Mouse (Mus musculus) limb, embryonic 13.5 days (tissue): ENCODE results near the gene Gm43738. TPM values are rescaled to one million over a fixed set of nuclear protein-coding genes. Genes with fewer than 3 reads are reported as not detected.
A peak's percentile ranks its signal among the peaks of the same experiment; 100 is the strongest.

ENCODE experiments used
- ATAC-seq: fragments of 200-750 bp; cut with Nextera tagmentation; 2 replicates; pipeline ENCODE4 v1.8.0; 2017; ENCODE audit warnings: low read depth, moderate number of reproducible peaks, moderate TSS enrichment; ENCODE audit not compliant: low FRiP score
- H3K27ac ChIP-seq: fragments of 300-500 bp; sonication (generic); 2 replicates; pipeline ENCODE4 v1.5.1; 2015; ENCODE audit warnings: inconsistent platforms, mild to moderate bottlenecking, moderate library complexity
- H3K27me3 ChIP-seq: fragments of 300-500 bp; sonication (generic); 2 replicates; pipeline ENCODE4 v1.6.1; 2015; ENCODE audit warnings: mild to moderate bottlenecking, inconsistent platforms
- H3K36me3 ChIP-seq: fragments of 300-500 bp; sonication (generic); 2 replicates; pipeline ENCODE4 v1.6.1; 2015; ENCODE audit warnings: inconsistent platforms, mild to moderate bottlenecking, moderate library complexity
- H3K4me1 ChIP-seq: fragments of 300-500 bp; sonication (generic); 2 replicates; pipeline ENCODE4 v1.6.1; 2015; ENCODE audit warnings: inconsistent platforms
- H3K4me2 ChIP-seq: fragments of 300-500 bp; sonication (generic); replicated peaks from 2 replicates; pipeline ENCODE4 v1.6.1; 2015; ENCODE audit warnings: inconsistent platforms, mild to moderate bottlenecking, moderate library complexity
- H3K4me3 ChIP-seq: fragments of 300-500 bp; sonication (generic); 2 replicates; pipeline ENCODE4 v1.5.1; 2015; ENCODE audit warnings: moderate library complexity, mild to moderate bottlenecking, inconsistent platforms
- H3K9ac ChIP-seq: fragments of 300-500 bp; sonication (generic); 2 replicates; pipeline ENCODE4 v1.6.1; 2015; ENCODE audit warnings: mild to moderate bottlenecking, inconsistent platforms
- H3K9me3 ChIP-seq: fragments of 300-500 bp; sonication (generic); 2 replicates; pipeline ENCODE4 v1.6.1; 2016; ENCODE audit warnings: inconsistent platforms
- WGBS: fragments of 180-500 bp; shearing (Covaris S2); methylation state at CpG from one replicate; pipeline ENCODE4 v1.1.7; 2015; 5-methylcytosine and 5-hydroxymethylcytosine counted together
- polyA plus RNA-seq: library from polyadenylated mRNA; unstranded; fragments of >200 nt; fragmentation: Nextera tagmentation; extraction: Ambion mirVana; gene quantifications from 2 replicates; pipeline ENCODE4 v1.2.1, GENCODE M21; 2015

Gene Gm43738
- polyA plus RNA-seq, 1 experiment from 2014 or later: not detected

GRCm38 (mm10) chr3:89129908-89130307 lies 29.0 kb upstream of the Gm43738 start:
- 95% methylated on average over 3 of the region's 3 CpGs for WGBS

GRCm38 (mm10) chr3:89125981-89126380 lies 25.1 kb upstream of the Gm43738 start:
- no peak overlapping the region for H3K4me2 ChIP-seq
- no peak overlapping the region for H3K9ac ChIP-seq
- H3K36me3 ChIP-seq: no peaks in the 10 kb centered on the region
- 90% methylated on average over 3 of the region's 3 CpGs for WGBS
- no peaks in the 10 kb centered on the region for H3K27me3 ChIP-seq
- H3K4me3 ChIP-seq: no peak overlapping the region
- H3K9me3 ChIP-seq: no peaks in the 10 kb centered on the region
- no peak for ATAC-seq
- no peak overlapping the region for H3K27ac ChIP-seq
- H3K4me1 ChIP-seq: no peaks in the 10 kb centered on the region

More at GRCm38 (mm10) chr3:89129908-89130307, 29.0 kb upstream of the Gm43738 start:
- Histone ChIP-seq H3K4me1 (no peaks in the 10 kb centered on the region), H3K4me3 (no peak overlapping the region), H3K4me2 (no peak overlapping the region), H3K27me3 (peaks cover 9% of the 10 kb centered on the region; the same call in 1 of the 2 replicates), H3K36me3 (no peaks in the 10 kb centered on the region), H3K9me3 (no peaks in the 10 kb centered on the region), H3K9ac (no peak overlapping the region), H3K27ac (no peak overlapping the region)
- no peak for ATAC-seq

- Histone ChIP-seq H3K4me3 (no peak overlapping the region), H3K4me1 (no peaks in the 10 kb centered on the region), H3K27me3 (no peaks in the 10 kb centered on the region), H3K27ac (no peak overlapping the region), H3K9me3 (no peaks in the 10 kb centered on the region), H3K36me3 (no peaks in the 10 kb centered on the region), H3K9ac (no peak overlapping the region), H3K4me2 (no peak overlapping the region)
- WGBS: 86% methylated on average over 3 of the region's 3 CpGs
- ATAC-seq: no peak
Measured at GRCm38 (mm10) chr3:89124241-89124640, 23.3 kb upstream of the Gm43738 start.

- Histone ChIP-seq H3K36me3 (no peaks in the 10 kb centered on the region), H3K9me3 (no peaks in the 10 kb centered on the region), H3K9ac (no peak overlapping the region), H3K4me3 (no peak overlapping the region), H3K27me3 (no peaks in the 10 kb centered on the region), H3K4me2 (no peak overlapping the region), H3K27ac (no peak overlapping the region), H3K4me1 (no peaks in the 10 kb centered on the region)
- WGBS: 78% methylated on average over 2 of the region's 2 CpGs
- no peak for ATAC-seq
Measured at GRCm38 (mm10) chr3:89123313-89123712, 22.4 kb upstream of the Gm43738 start.

GRCm38 (mm10) chr3:89115522-89115921 lies 14.6 kb upstream of the Gm43738 start:
- WGBS: 0% methylated on average over 2 of the region's 2 CpGs
- H3K9ac ChIP-seq: no peak overlapping the region

GRCm38 (mm10) chr3:89113058-89113457 lies 12.2 kb upstream of the Gm43738 start:
- no peak overlapping the region for H3K27ac ChIP-seq
- H3K27me3 ChIP-seq: no peaks in the 10 kb centered on the region
- 86% methylated on average over 4 of the region's 4 CpGs for WGBS
- no peak overlapping the region for H3K4me2 ChIP-seq
- no peaks in the 10 kb centered on the region for H3K9me3 ChIP-seq
- no peak overlapping the region for H3K9ac ChIP-seq
- no peaks in the 10 kb centered on the region for H3K36me3 ChIP-seq
- no peaks in the 10 kb centered on the region for H3K4me1 ChIP-seq
- H3K4me3 ChIP-seq: no peak overlapping the region
- ATAC-seq: no peak

More at GRCm38 (mm10) chr3:89115522-89115921, 14.6 kb upstream of the Gm43738 start:
- Histone ChIP-seq H3K36me3 (no peaks in the 10 kb centered on the region), H3K9me3 (no peaks in the 10 kb centered on the region), H3K4me1 (no peaks in the 10 kb centered on the region), H3K4me2 (no peak overlapping the region), H3K27me3 (no peaks in the 10 kb centered on the region), H3K27ac (no peak overlapping the region), H3K4me3 (no peak overlapping the region)
- no peak for ATAC-seq

- Histone ChIP-seq H3K9me3 (no peaks in the 10 kb centered on the region), H3K4me2 (no peak overlapping the region), H3K4me1 (no peaks in the 10 kb centered on the region), H3K36me3 (no peaks in the 10 kb centered on the region), H3K27me3 (no peaks in the 10 kb centered on the region), H3K27ac (no peak overlapping the region), H3K9ac (no peak overlapping the region), H3K4me3 (no peak overlapping the region)
- no peak for ATAC-seq
- WGBS: 59% methylated on average over 1 of the region's 1 CpGs
Measured at GRCm38 (mm10) chr3:89108146-89108545, 7.2 kb upstream of the Gm43738 start.

GRCm38 (mm10) chr3:89107545-89107944 lies 6.6 kb upstream of the Gm43738 start:
- H3K4me2 ChIP-seq: no peak overlapping the region
- WGBS: 65% methylated on average over 3 of the region's 3 CpGs
- peaks cover 1% of the 10 kb centered on the region; the same call in 1 of the 2 replicates for H3K4me1 ChIP-seq
- no peaks in the 10 kb centered on the region for H3K27me3 ChIP-seq
- ATAC-seq: no peak
- no peak overlapping the region for H3K4me3 ChIP-seq
- no peaks in the 10 kb centered on the region for H3K9me3 ChIP-seq
- H3K9ac ChIP-seq: no peak overlapping the region
- no peak overlapping the region for H3K27ac ChIP-seq
- no peaks in the 10 kb centered on the region for H3K36me3 ChIP-seq

- no peaks in the 10 kb centered on the region for H3K36me3 ChIP-seq
- ATAC-seq: no peak
- H3K27ac ChIP-seq: no peak overlapping the region
- H3K4me3 ChIP-seq: no peak overlapping the region
- no peak overlapping the region for H3K4me2 ChIP-seq
- H3K9ac ChIP-seq: no peak overlapping the region
- peaks cover 6% of the 10 kb centered on the region; the same call in 1 of the 2 replicates for H3K4me1 ChIP-seq
- no peaks in the 10 kb centered on the region for H3K9me3 ChIP-seq
- H3K27me3 ChIP-seq: no peaks in the 10 kb centered on the region
Measured at GRCm38 (mm10) chr3:89106881-89107280, 6.0 kb upstream of the Gm43738 start.

GRCm38 (mm10) chr3:89103291-89103595 lies 2.3 kb upstream of the Gm43738 start:
- Histone ChIP-seq H3K9ac (no peak overlapping the region), H3K4me3 (no peak overlapping the region), H3K4me2 (no peak overlapping the region), H3K27me3 (no peaks in the 10 kb centered on the region), H3K4me1 (peaks cover 30% of the 10 kb centered on the region), H3K27ac (no peak overlapping the region), H3K36me3 (peaks cover 19% of the 10 kb centered on the region), H3K9me3 (no peaks in the 10 kb centered on the region)
- 73% methylated on average over 4 of the region's 4 CpGs for WGBS
- no peak for ATAC-seq

GRCm38 (mm10) chr3:89102495-89103290 lies 1.8 kb upstream of the Gm43738 start:
- Histone ChIP-seq H3K36me3 (peaks cover 25% of the 10 kb centered on the region), H3K27me3 (no peaks in the 10 kb centered on the region), H3K9ac (no peak overlapping the region), H3K9me3 (no peaks in the 10 kb centered on the region), H3K4me1 (peaks cover 30% of the 10 kb centered on the region), H3K4me2 (peak overlapping the region; percentile 62), H3K4me3 (peak overlapping the region; percentile 78; the same call in 1 of the 2 replicates), H3K27ac (peak overlapping the region; percentile 28; the same call in 1 of the 2 replicates)
- no peak for ATAC-seq
- WGBS: 55% methylated on average over 12 of the region's 12 CpGs

- under 1% methylated on average over 26 of the region's 26 CpGs for WGBS
- peak within 1 kb of the TSS; percentile 90 for H3K4me2 ChIP-seq
- H3K4me1 ChIP-seq: peaks cover 30% of the 10 kb centered on the region
- H3K36me3 ChIP-seq: peaks cover 32% of the 10 kb centered on the region
- H3K9ac ChIP-seq: peak within 1 kb of the TSS; percentile 86
- H3K9me3 ChIP-seq: no peaks in the 10 kb centered on the region
- ATAC-seq: peak; percentile 100
- H3K4me3 ChIP-seq: peak within 1 kb of the TSS; percentile 78
- H3K27ac ChIP-seq: peak within 1 kb of the TSS; percentile 55
- no peaks in the 10 kb centered on the region for H3K27me3 ChIP-seq
Measured at GRCm38 (mm10) chr3:89101812-89102494, 1.1 kb upstream of the Gm43738 start, which contains the start of gene Fdps. TSS of gene Fdps (minus strand) at chr3:89101959.
